Mouse (Mus musculus): ENCODE results near the gene Tcf15.

Gene Tcf15

GRCm38 (mm10) chr2:152128597-152128996, 14.8 kb upstream of the Tcf15 start:
- no peak for DNase-seq

- DNase-seq: no peak
Observed at GRCm38 (mm10) chr2:152129778-152130177, 13.6 kb upstream of the Tcf15 start.

GRCm38 (mm10) chr2:152132016-152132415, 11.3 kb upstream of the Tcf15 start:
- no peak for DNase-seq

- DNase-seq: no peak
Observed at GRCm38 (mm10) chr2:152132691-152133090, 10.7 kb upstream of the Tcf15 start.

- DNase-seq: no peak
Observed at GRCm38 (mm10) chr2:152139191-152139987, 4.0 kb upstream of the Tcf15 start.

- peak in 1 of 2 experiments; percentile 21 for DNase-seq
Observed at GRCm38 (mm10) chr2:152140941-152141340, 2.4 kb upstream of the Tcf15 start.

GRCm38 (mm10) chr2:152141491-152141890, 1.9 kb upstream of the Tcf15 start:
- DNase-seq: no peak

- peak; percentile 64 to 83 for DNase-seq
Observed at GRCm38 (mm10) chr2:152142046-152142445, 1.3 kb upstream of the Tcf15 start.

GRCm38 (mm10) chr2:152142571-152142970, 790 bp upstream of the Tcf15 start:
- no peak for DNase-seq

- DNase-seq: no peak
Observed at GRCm38 (mm10) chr2:152144158-152144450, 743 bp downstream of the Tcf15 start.

GRCm38 (mm10) chr2:152144501-152144900, 1.1 kb downstream of the Tcf15 start:
- DNase-seq: peak in 1 of 2 experiments; percentile 26

- DNase-seq: no peak
Observed at GRCm38 (mm10) chr2:152145711-152146110, 2.4 kb downstream of the Tcf15 start.

GRCm38 (mm10) chr2:152147079-152147478, 3.7 kb downstream of the Tcf15 start:
- peak in 1 of 2 experiments; percentile 18 for DNase-seq

- DNase-seq: peak in 1 of 2 experiments; percentile 19
Observed at GRCm38 (mm10) chr2:152148675-152149074, 5.3 kb downstream of the Tcf15 start.

GRCm38 (mm10) chr2:152149891-152150290, 6.5 kb downstream of the Tcf15 start:
- DNase-seq: peak in 1 of 2 experiments; percentile 13

GRCm38 (mm10) chr2:152150373-152150772, 7.0 kb downstream of the Tcf15 start:
- DNase-seq: peak; percentile 46 to 78

GRCm38 (mm10) chr2:152153361-152153760, 10.0 kb downstream of the Tcf15 start:
- DNase-seq: peak in 1 of 2 experiments; percentile 32

GRCm38 (mm10) chr2:152155414-152156208, 12.2 kb downstream of the Tcf15 start:
- peak; percentile 78 to 84 for DNase-seq

GRCm38 (mm10) chr2:152156471-152156870, 13.1 kb downstream of the Tcf15 start:
- peak in 1 of 2 experiments; percentile 6 for DNase-seq

- DNase-seq: peak in 1 of 2 experiments; percentile 8
Observed at GRCm38 (mm10) chr2:152159487-152159886, 16.1 kb downstream of the Tcf15 start.

GRCm38 (mm10) chr2:152166257-152166656, 22.9 kb downstream of the Tcf15 start:
- DNase-seq: no peak

GRCm38 (mm10) chr2:152167851-152168290, 24.5 kb downstream of the Tcf15 start:
- peak; percentile 53 to 72 for DNase-seq

- no peak for DNase-seq
Observed at GRCm38 (mm10) chr2:152169377-152169776, 26.0 kb downstream of the Tcf15 start.

GRCm38 (mm10) chr2:152174861-152175260, 31.5 kb downstream of the Tcf15 start:
- no peak for DNase-seq
